Mouse (Mus musculus) kidney, postnatal 0 days (tissue): ENCODE data around the gene Ppm1j. TPM values are rescaled to one million over a fixed set of nuclear protein-coding genes. Genes with fewer than 3 reads are reported as not detected.
A peak's percentile ranks its signal among the peaks of the same experiment; 100 is the strongest.
"Not testable (repeated sequence)": the region's sequence is repeated elsewhere in the genome, so short reads cannot be mapped to it uniquely, and the experiment has no call there.

ENCODE experiments used
- ATAC-seq: fragments of 200-750 bp; cut with Nextera tagmentation; replicated peaks from 2 replicates; pipeline ENCODE4 v1.8.0; 2017; ENCODE audit warnings: low read depth, moderate number of reproducible peaks, moderate TSS enrichment, moderate library complexity; ENCODE audit not compliant: low FRiP score
- DNase-seq: peaks from one replicate; pipeline ENCODE4 v3.0.0-alpha.2; 2016; ENCODE audit warnings: low spot score
- H3K27ac ChIP-seq: fragments of 300-500 bp; sonication (generic); 2 replicates; pipeline ENCODE4 v1.5.1; 2014; ENCODE audit warnings: mild to moderate bottlenecking
- H3K27me3 ChIP-seq: fragments of 300-500 bp; sonication (generic); 2 replicates; pipeline ENCODE4 v1.6.1; 2014; ENCODE audit warnings: low read length, mixed read lengths; ENCODE audit not compliant: insufficient read depth
- H3K36me3 ChIP-seq: fragments of 300-500 bp; sonication (generic); 2 replicates; pipeline ENCODE4 v1.6.1; 2014; ENCODE audit warnings: low read length, mixed read lengths; ENCODE audit not compliant: insufficient read depth
- H3K4me1 ChIP-seq: fragments of 300-500 bp; sonication (generic); replicated peaks from 2 replicates; pipeline ENCODE4 v1.6.1; 2014; ENCODE audit warnings: antibody characterized with exemption, low read length, mixed read lengths; ENCODE audit not compliant: insufficient read depth
- H3K4me2 ChIP-seq: fragments of 300-500 bp; sonication (generic); 2 replicates; pipeline ENCODE4 v1.6.1; 2014; ENCODE audit warnings: mild to moderate bottlenecking, low read length, moderate library complexity, mixed read lengths
- H3K4me3 ChIP-seq: fragments of 300-500 bp; sonication (generic); replicated peaks from 2 replicates; pipeline ENCODE4 v1.5.1; 2014; ENCODE audit warnings: low read depth, low read length
- H3K9ac ChIP-seq: fragments of 300-500 bp; sonication (generic); 2 replicates; pipeline ENCODE4 v1.6.1; 2014; ENCODE audit warnings: low read depth, low read length
- H3K9me3 ChIP-seq: fragments of 300-500 bp; sonication (generic); replicated peaks from 2 replicates; pipeline ENCODE4 v1.6.1; 2016; ENCODE audit warnings: low read length, inconsistent platforms, mixed read lengths
- CTCF ChIP-seq: IDR thresholded peaks from 2 replicates; pipeline ENCODE4 v1.5.1; 2016; ENCODE audit warnings: antibody characterized with exemption, low read depth, mild to moderate bottlenecking, moderate library complexity
- WGBS: fragments of 180-500 bp; shearing (Covaris S2); extraction: QIAGEN DNeasy Blood & Tissue Kit; methylation state at CpG from one replicate; pipeline ENCODE4 v1.1.7; 2014; 5-methylcytosine and 5-hydroxymethylcytosine counted together
- polyA plus RNA-seq: library from polyadenylated mRNA; unstranded; fragments of >200 nt; fragmentation: Nextera tagmentation; extraction: Ambion mirVana; gene quantifications from 2 replicates; pipeline ENCODE4 v1.2.1, GENCODE M21; 2015

Gene Ppm1j
- polyA plus RNA-seq, 1 experiment from 2014 or later: 4.8 TPM

DNA sequence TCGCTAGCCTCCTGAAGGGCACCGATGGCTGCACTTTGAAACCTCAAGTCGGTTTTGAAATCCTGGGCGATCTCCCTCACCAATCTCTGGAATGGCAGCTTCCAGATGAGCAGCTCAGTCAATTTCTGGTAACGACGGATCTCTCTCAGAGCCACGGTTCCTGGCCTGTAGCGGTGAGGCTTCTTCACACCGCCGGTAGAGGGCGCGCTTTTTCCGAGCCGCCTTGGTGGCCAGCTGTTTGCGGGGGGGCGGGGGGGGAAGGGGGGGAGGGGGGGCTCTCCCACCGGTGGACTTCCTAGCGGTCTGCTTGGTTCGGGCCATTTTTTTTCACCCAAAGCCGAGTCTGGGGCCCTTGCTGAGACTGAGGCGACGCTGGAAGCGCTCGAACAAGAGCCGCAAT, 28.0 kb upstream of the Ppm1j start:
- not testable (repeated sequence) for ATAC-seq, H3K4me3 ChIP-seq, H3K36me3 ChIP-seq, H3K4me2 ChIP-seq, H3K4me1 ChIP-seq, H3K9me3 ChIP-seq, H3K27me3 ChIP-seq, H3K27ac ChIP-seq, H3K9ac ChIP-seq
- 17% methylated on average over 17 of the region's 25 CpGs for WGBS
- peak; percentile 50 for TF ChIP-seq CTCF
- DNase-seq: peak; percentile 44

DNA sequence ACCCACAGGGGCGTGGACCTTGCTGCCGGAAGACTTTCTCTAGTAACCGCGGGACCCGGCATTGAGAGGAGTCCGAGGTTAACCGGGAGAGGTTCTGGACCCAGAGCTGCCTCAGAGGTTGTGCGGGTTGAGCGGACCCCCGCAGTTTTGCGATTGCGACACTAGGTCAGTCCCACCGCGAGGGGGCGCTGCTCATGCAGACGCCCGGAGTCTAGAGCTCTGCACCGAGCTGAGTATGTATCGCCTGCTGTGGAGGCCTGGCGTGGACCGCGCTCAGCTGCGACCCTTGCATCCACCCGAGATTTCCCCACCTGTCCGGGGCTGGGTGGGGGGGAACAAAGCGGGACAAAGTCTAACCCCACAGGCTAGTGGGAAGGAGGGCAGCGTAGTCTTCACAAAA, 22.4 kb upstream of the Ppm1j start:
- peak; percentile 74 for ATAC-seq
- H3K9me3 ChIP-seq: no peaks in the 10 kb centered on the region
- H3K4me1 ChIP-seq: no peaks in the 10 kb centered on the region; the same call in 1 of the 2 replicates
- whole genome bisulfite sequencing: 2% methylated on average over 27 of the region's 27 CpGs
- H3K27me3 ChIP-seq: no peaks in the 10 kb centered on the region
- H3K4me3 ChIP-seq: peak overlapping the region; percentile 27
- no peak overlapping the region for H3K27ac ChIP-seq
- no peaks in the 10 kb centered on the region for H3K36me3 ChIP-seq
- DNase-seq: peak; percentile 87
- H3K4me2 ChIP-seq: peak overlapping the region; percentile 65
- peak overlapping the region; percentile 53; the same call in 1 of the 2 replicates for H3K9ac ChIP-seq
- peak; percentile 82 for TF ChIP-seq CTCF

DNA sequence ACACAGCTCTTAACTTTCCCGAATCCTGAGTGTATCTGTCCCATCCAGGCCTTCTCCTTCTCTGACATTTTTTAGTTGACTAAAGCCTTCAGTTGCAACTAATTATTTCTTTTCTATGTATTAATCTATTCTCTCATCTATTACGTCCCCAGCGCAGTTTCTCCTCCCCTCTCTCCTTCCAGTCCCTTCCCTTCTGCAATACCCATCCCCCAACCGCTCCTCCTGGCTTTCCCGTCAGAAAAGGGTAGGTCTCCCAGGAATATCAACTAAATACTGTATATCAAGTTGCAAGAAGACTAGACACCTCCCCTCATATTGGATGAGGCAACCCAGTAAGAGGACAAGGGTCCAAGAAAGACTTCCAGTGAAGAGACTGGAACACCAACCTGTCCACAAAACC, 22.0 kb upstream of the Ppm1j start:
- H3K4me3 ChIP-seq: peak overlapping the region; percentile 27
- ATAC-seq (no peak), DNase-seq (no peak)
- peak overlapping the region; percentile 53; the same call in 1 of the 2 replicates for H3K9ac ChIP-seq
- 15% methylated on average over 5 of the region's 5 CpGs for WGBS
- no peak for TF ChIP-seq CTCF
- no peaks in the 10 kb centered on the region for H3K9me3 ChIP-seq
- peak overlapping the region; percentile 65 for H3K4me2 ChIP-seq
- no peaks in the 10 kb centered on the region for H3K27me3 ChIP-seq
- H3K27ac ChIP-seq: no peak overlapping the region
- H3K4me1 ChIP-seq: no peaks in the 10 kb centered on the region; the same call in 1 of the 2 replicates
- H3K36me3 ChIP-seq: no peaks in the 10 kb centered on the region

DNA sequence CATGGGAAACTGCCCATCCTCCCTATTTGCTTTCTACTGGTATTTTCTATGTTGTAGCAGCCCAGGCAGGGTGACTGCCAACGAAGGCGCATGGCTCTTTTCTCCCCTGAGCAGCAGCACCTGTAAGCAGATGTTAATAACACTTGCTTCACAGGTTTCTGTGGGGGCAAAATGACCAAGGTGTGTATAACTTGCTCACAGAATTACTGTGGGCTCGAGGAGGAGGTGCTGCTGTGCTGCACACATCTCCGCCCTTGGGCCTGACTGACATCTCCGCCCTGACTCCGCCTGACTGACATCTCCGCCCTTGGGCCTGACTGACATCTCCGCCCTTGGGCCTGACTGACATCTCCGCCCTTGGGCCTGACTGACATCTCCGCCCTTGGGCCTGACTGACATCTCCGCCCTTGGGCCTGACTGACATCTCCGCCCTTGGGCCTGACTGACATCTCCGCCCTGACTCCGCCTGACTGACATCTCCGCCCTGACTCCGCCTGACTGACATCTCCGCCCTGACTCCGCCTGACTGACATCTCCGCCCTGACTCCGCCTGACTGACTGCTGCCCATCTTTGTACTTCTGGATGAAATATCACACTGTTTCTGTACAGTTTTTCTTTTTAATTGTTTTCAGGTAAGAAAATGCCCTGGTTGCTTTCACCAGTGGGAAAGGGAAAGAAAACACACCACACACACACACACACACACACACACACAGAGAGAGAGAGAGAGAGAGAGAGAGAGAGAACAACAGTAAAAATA, 18.6 kb upstream of the Ppm1j start:
- H3K4me3 ChIP-seq, H3K9ac ChIP-seq, DNase-seq, H3K36me3 ChIP-seq, H3K9me3 ChIP-seq, H3K27ac ChIP-seq, H3K27me3 ChIP-seq, ATAC-seq, H3K4me2 ChIP-seq, H3K4me1 ChIP-seq: not testable (repeated sequence)
- WGBS: 34% methylated on average over 19 of the region's 20 CpGs

DNA sequence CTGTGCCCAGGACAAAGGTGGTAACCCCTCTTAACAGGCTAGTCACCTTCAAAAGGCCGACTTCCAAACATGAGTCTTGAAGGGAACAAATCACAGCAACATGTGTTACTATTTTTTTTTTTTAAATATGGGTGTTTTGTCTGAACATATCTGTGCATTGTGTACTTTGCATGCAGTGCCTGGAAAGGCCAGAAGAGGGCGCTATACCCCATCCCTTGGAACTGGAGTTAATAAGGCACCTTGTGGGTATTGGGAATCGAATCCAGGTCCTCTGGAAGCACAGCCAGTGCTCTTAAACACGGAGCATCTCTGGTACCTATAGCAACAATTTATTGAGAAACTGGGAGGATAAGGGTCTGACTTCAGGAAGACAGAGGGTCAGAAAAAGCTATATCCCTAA, 15.8 kb upstream of the Ppm1j start:
- H3K4me1 ChIP-seq: no peaks in the 10 kb centered on the region
- TF ChIP-seq CTCF: peak; percentile 66
- no peak overlapping the region for H3K9ac ChIP-seq
- WGBS: 23% methylated on average over 4 of the region's 4 CpGs
- no peak overlapping the region for H3K4me3 ChIP-seq
- DNase-seq: no peak
- H3K27ac ChIP-seq: no peak overlapping the region
- H3K36me3 ChIP-seq: no peaks in the 10 kb centered on the region
- ATAC-seq: no peak
- no peak overlapping the region for H3K4me2 ChIP-seq
- no peaks in the 10 kb centered on the region for H3K27me3 ChIP-seq
- H3K9me3 ChIP-seq: no peaks in the 10 kb centered on the region

GRCm38 (mm10) chr3:104767141-104767540, 13.7 kb upstream of the Ppm1j start:
- no peaks in the 10 kb centered on the region for H3K4me1 ChIP-seq
- WGBS: 44% methylated on average over 2 of the region's 2 CpGs

More at GRCm38 (mm10) chr3:104767141-104767540, 13.7 kb upstream of the Ppm1j start:
- Histone ChIP-seq H3K36me3 (no peaks in the 10 kb centered on the region), H3K9me3 (no peaks in the 10 kb centered on the region), H3K27me3 (no peaks in the 10 kb centered on the region), H3K4me2 (no peak overlapping the region), H3K27ac (no peak overlapping the region), H3K9ac (no peak overlapping the region), H3K4me3 (no peak overlapping the region)
- DNase-seq (no peak), ATAC-seq (no peak)
- TF ChIP-seq CTCF: no peak
